Mouse (Mus musculus) embryonic facial prominence, embryonic 11.5 days (tissue): ENCODE measurements around the gene Kcnn4. TPM values are rescaled to one million over a fixed set of nuclear protein-coding genes. Genes with fewer than 3 reads are reported as not detected.

ENCODE experiments used
- ATAC-seq: fragments of 200-750 bp; cut with Nextera tagmentation; replicated peaks from 2 replicates; pipeline ENCODE4 v1.8.0; 2017; ENCODE audit warnings: low read depth; ENCODE audit not compliant: insufficient number of reproducible peaks, low FRiP score, low TSS enrichment
- DNase-seq: peaks from one replicate; pipeline ENCODE4 v3.0.0-alpha.2; 2015; ENCODE audit warnings: low spot score
- H3K27ac ChIP-seq: fragments of 300-500 bp; sonication (generic); replicated peaks from 2 replicates; pipeline ENCODE4 v1.5.1; 2014; ENCODE audit warnings: mild to moderate bottlenecking, low read depth, low read length, control low read depth
- H3K27me3 ChIP-seq: fragments of 300-500 bp; sonication (generic); 2 replicates; pipeline ENCODE4 v1.6.1; 2014; ENCODE audit warnings: mild to moderate bottlenecking, low read length, moderate library complexity, mixed read lengths; ENCODE audit not compliant: control insufficient read depth, insufficient read depth
- H3K36me3 ChIP-seq: fragments of 300-500 bp; sonication (generic); replicated peaks from 2 replicates; pipeline ENCODE4 v1.6.1; 2014; ENCODE audit warnings: low read depth, mild to moderate bottlenecking, low read length, moderate library complexity, mixed read lengths; ENCODE audit not compliant: control insufficient read depth, insufficient read depth
- H3K4me1 ChIP-seq: fragments of 300-500 bp; sonication (generic); 2 replicates; pipeline ENCODE4 v1.6.1; 2014; ENCODE audit warnings: low read length, mixed read lengths; ENCODE audit not compliant: control insufficient read depth, insufficient read depth
- H3K4me2 ChIP-seq: fragments of 300-500 bp; sonication (generic); 2 replicates; pipeline ENCODE4 v1.6.1; 2014; ENCODE audit warnings: low read depth, mild to moderate bottlenecking, control low read depth, low read length, moderate library complexity
- H3K4me3 ChIP-seq: fragments of 300-500 bp; sonication (generic); 2 replicates; pipeline ENCODE4 v1.5.1; 2014; ENCODE audit warnings: low read depth, low read length, control low read depth
- H3K9ac ChIP-seq: fragments of 300-500 bp; sonication (generic); replicated peaks from 2 replicates; pipeline ENCODE4 v1.6.1; 2014; ENCODE audit warnings: mild to moderate bottlenecking, control low read depth, low read length
- H3K9me3 ChIP-seq: fragments of 300-500 bp; sonication (generic); replicated peaks from 2 replicates; pipeline ENCODE4 v1.6.1; 2016; ENCODE audit warnings: mild to moderate bottlenecking, low read length, inconsistent platforms, mixed read lengths; ENCODE audit not compliant: control insufficient read depth
- WGBS: fragments of 180-500 bp; shearing (Covaris S2); extraction: QIAGEN DNeasy Blood & Tissue Kit; methylation state at CpG from one replicate; pipeline ENCODE4 v1.1.7; 2014; 5-methylcytosine and 5-hydroxymethylcytosine counted together
- polyA plus RNA-seq: library from polyadenylated mRNA; unstranded; fragments of >200 nt; fragmentation: Nextera tagmentation; extraction: Ambion mirVana; gene quantifications from 2 replicates; pipeline ENCODE4 v1.2.1, GENCODE M21; 2014

Kcnn4 gene
- 2.2 and 2.3 TPM in 2 replicates for polyA plus RNA-seq

- H3K27ac ChIP-seq = no peak within 1 kb of the TSS
- H3K9me3 ChIP-seq = no peaks in the 10 kb centered on the region
- H3K4me2 ChIP-seq = no peak within 1 kb of the TSS
- 43% methylated on average over 23 of the region's 23 CpGs for WGBS
- ATAC-seq = no peak
- no peaks in the 10 kb centered on the region for H3K36me3 ChIP-seq
- DNase-seq = no peak
- no peaks in the 10 kb centered on the region for H3K27me3 ChIP-seq
- no peaks in the 10 kb centered on the region for H3K4me1 ChIP-seq
- H3K4me3 ChIP-seq = no peak within 1 kb of the TSS
- peak within 1 kb of the TSS; percentile 46; the same call in 1 of the 2 replicates for H3K9ac ChIP-seq
Measured at GRCm38 (mm10) chr7:24369731-24370541, at the start of gene Kcnn4. Gene Kcnn4, plus strand, starts transcription at chr7:24370263.

- 77% methylated on average over 4 of the region's 4 CpGs for WGBS
- H3K9ac ChIP-seq = no peak overlapping the region
- DNase-seq = no peak
- H3K27ac ChIP-seq = no peak overlapping the region
- H3K36me3 ChIP-seq = no peaks in the 10 kb centered on the region; the same call in 1 of the 2 replicates
- H3K4me1 ChIP-seq = no peaks in the 10 kb centered on the region
- H3K27me3 ChIP-seq = no peaks in the 10 kb centered on the region
- H3K4me3 ChIP-seq = no peak overlapping the region
- no peaks in the 10 kb centered on the region for H3K9me3 ChIP-seq
- ATAC-seq = no peak
- no peak overlapping the region for H3K4me2 ChIP-seq
Measured at GRCm38 (mm10) chr7:24322593-24322992, 47.5 kb upstream of the Kcnn4 start.

- H3K36me3 ChIP-seq = no peaks in the 10 kb centered on the region; the same call in 1 of the 2 replicates
- H3K27ac ChIP-seq = no peak overlapping the region
- H3K9me3 ChIP-seq = no peaks in the 10 kb centered on the region
- no peak overlapping the region for H3K4me3 ChIP-seq
- no peak overlapping the region for H3K9ac ChIP-seq
- no peaks in the 10 kb centered on the region for H3K27me3 ChIP-seq
- 95% methylated on average over 6 of the region's 6 CpGs for WGBS
- H3K4me2 ChIP-seq = no peak overlapping the region; the same call in 1 of the 2 replicates
- H3K4me1 ChIP-seq = no peaks in the 10 kb centered on the region
- DNase-seq (no peak), ATAC-seq (no peak)
Measured at GRCm38 (mm10) chr7:24325197-24325596, 44.9 kb upstream of the Kcnn4 start.

GRCm38 (mm10) chr7:24325675-24326128, 44.4 kb upstream of the Kcnn4 start:
- Histone ChIP-seq H3K4me1 (no peaks in the 10 kb centered on the region), H3K9me3 (no peaks in the 10 kb centered on the region), H3K27me3 (no peaks in the 10 kb centered on the region), H3K36me3 (no peaks in the 10 kb centered on the region; the same call in 1 of the 2 replicates), H3K4me2 (peak overlapping the region; percentile 30), H3K27ac (no peak overlapping the region), H3K9ac (peak overlapping the region; percentile 43), H3K4me3 (peak overlapping the region; percentile 24)
- DNase-seq = peak; percentile 72
- ATAC-seq = peak; percentile 56
- 5% methylated on average over 13 of the region's 13 CpGs for WGBS

- ATAC-seq (no peak), DNase-seq (no peak)
- no peaks in the 10 kb centered on the region for H3K4me1 ChIP-seq
- peak overlapping the region; percentile 43 for H3K9ac ChIP-seq
- 44% methylated on average over 20 of the region's 20 CpGs for WGBS
- H3K4me3 ChIP-seq = peak overlapping the region; percentile 24
- no peaks in the 10 kb centered on the region; the same call in 1 of the 2 replicates for H3K36me3 ChIP-seq
- H3K27me3 ChIP-seq = no peaks in the 10 kb centered on the region
- H3K4me2 ChIP-seq = peak overlapping the region; percentile 30
- no peaks in the 10 kb centered on the region for H3K9me3 ChIP-seq
- no peak overlapping the region for H3K27ac ChIP-seq
Measured at GRCm38 (mm10) chr7:24326273-24327135, 43.6 kb upstream of the Kcnn4 start.

- Histone ChIP-seq H3K4me1 (no peaks in the 10 kb centered on the region), H3K27me3 (no peaks in the 10 kb centered on the region), H3K9me3 (no peaks in the 10 kb centered on the region), H3K4me3 (no peak overlapping the region), H3K9ac (no peak overlapping the region), H3K4me2 (no peak overlapping the region), H3K27ac (no peak overlapping the region), H3K36me3 (no peaks in the 10 kb centered on the region; the same call in 1 of the 2 replicates)
- no peak for DNase-seq
- 83% methylated on average over 14 of the region's 14 CpGs for WGBS
- no peak for ATAC-seq
Measured at GRCm38 (mm10) chr7:24327281-24327975, 42.6 kb upstream of the Kcnn4 start.

GRCm38 (mm10) chr7:24333304-24333986, 36.6 kb upstream of the Kcnn4 start, which contains the start of gene Tescl:
Gene Tescl, minus strand, starts transcription at chr7:24333936.
- H3K27me3 ChIP-seq = peaks cover 7% of the 10 kb centered on the region; the same call in 1 of the 2 replicates
- no peak within 1 kb of the TSS; the same call in 1 of the 2 replicates for H3K4me2 ChIP-seq
- H3K9ac ChIP-seq = no peak within 1 kb of the TSS
- H3K27ac ChIP-seq = no peak within 1 kb of the TSS
- no peak within 1 kb of the TSS for H3K4me3 ChIP-seq
- DNase-seq = no peak
- ATAC-seq = no peak
- no peaks in the 10 kb centered on the region for H3K4me1 ChIP-seq
- H3K36me3 ChIP-seq = no peaks in the 10 kb centered on the region
- H3K9me3 ChIP-seq = no peaks in the 10 kb centered on the region
- 48% methylated on average over 49 of the region's 49 CpGs for WGBS
